Mouse (Mus musculus) kidney, embryonic 14.5 days (tissue): Measurements from ENCODE around the gene Exosc5. TPM values are rescaled to one million over a fixed set of nuclear protein-coding genes. Genes with fewer than 3 reads are reported as not detected.

Experiments
- ATAC-seq: fragments of 200-750 bp; cut with Nextera tagmentation; 2 replicates; pipeline ENCODE4 v1.8.0; 2017; ENCODE audit warnings: moderate number of reproducible peaks, mild to moderate bottlenecking, moderate TSS enrichment, moderate library complexity; ENCODE audit not compliant: low FRiP score, low TSS enrichment
- H3K27ac ChIP-seq: fragments of 300-500 bp; sonication (generic); 2 replicates; pipeline ENCODE4 v1.5.1; 2014; ENCODE audit warnings: low read depth, mild to moderate bottlenecking, low read length, moderate library complexity, mixed read lengths
- H3K27me3 ChIP-seq: fragments of 300-500 bp; sonication (generic); 2 replicates; pipeline ENCODE4 v1.6.1; 2014; ENCODE audit warnings: mild to moderate bottlenecking, low read length; ENCODE audit not compliant: control insufficient read depth, insufficient read depth
- H3K36me3 ChIP-seq: fragments of 300-500 bp; sonication (generic); 2 replicates; pipeline ENCODE4 v1.6.1; 2014; ENCODE audit warnings: low read length, mixed read lengths; ENCODE audit not compliant: control insufficient read depth, insufficient read depth
- H3K4me1 ChIP-seq: fragments of 300-500 bp; sonication (generic); 2 replicates; pipeline ENCODE4 v1.6.1; 2014; ENCODE audit warnings: low read length, mixed read lengths; ENCODE audit not compliant: control insufficient read depth, insufficient read depth
- H3K4me2 ChIP-seq: fragments of 300-500 bp; sonication (generic); replicated peaks from 2 replicates; pipeline ENCODE4 v1.6.1; 2014; ENCODE audit warnings: low read depth, mild to moderate bottlenecking, low read length
- H3K4me3 ChIP-seq: fragments of 300-500 bp; sonication (generic); 2 replicates; pipeline ENCODE4 v1.5.1; 2014; ENCODE audit warnings: mild to moderate bottlenecking, low read length
- H3K9ac ChIP-seq: fragments of 300-500 bp; sonication (generic); 2 replicates; pipeline ENCODE4 v1.6.1; 2014; ENCODE audit warnings: low read depth, mild to moderate bottlenecking, low read length, moderate library complexity
- H3K9me3 ChIP-seq: fragments of 300-500 bp; sonication (generic); 2 replicates; pipeline ENCODE4 v1.6.1; 2016; ENCODE audit warnings: low read length; ENCODE audit not compliant: control insufficient read depth
- whole genome bisulfite sequencing: fragments of 180-500 bp; shearing (Covaris S2); extraction: QIAGEN DNeasy Blood & Tissue Kit; methylation state at CpG from one replicate; pipeline ENCODE4 v1.1.7; 2014; 5-methylcytosine and 5-hydroxymethylcytosine counted together
- polyA plus RNA-seq: library from polyadenylated mRNA; unstranded; fragments of >200 nt; fragmentation: Nextera tagmentation; extraction: Ambion mirVana; gene quantifications from 2 replicates; pipeline ENCODE4 v1.2.1, GENCODE M21; 2014

Gene Exosc5
- polyA plus RNA-seq, 1 experiment from 2014 or later = 93.5 TPM

GRCm38 (mm10) chr7:25628323-25628620 lies 30.7 kb upstream of the Exosc5 start:
- Histone ChIP-seq H3K36me3 (peaks cover 52% of the 10 kb centered on the region), H3K4me1 (peaks cover 20% of the 10 kb centered on the region; the same call in 1 of the 2 replicates), H3K27me3 (no peaks in the 10 kb centered on the region), H3K9me3 (no peaks in the 10 kb centered on the region), H3K9ac (peak overlapping the region; percentile 64; the same call in 1 of the 2 replicates), H3K4me3 (peak overlapping the region; percentile 43), H3K4me2 (peak overlapping the region; percentile 70), H3K27ac (peak overlapping the region; percentile 59; the same call in 1 of the 2 replicates)
- 57% methylated on average over 8 of the region's 8 CpGs for WGBS
- ATAC-seq = no peak

DNA sequence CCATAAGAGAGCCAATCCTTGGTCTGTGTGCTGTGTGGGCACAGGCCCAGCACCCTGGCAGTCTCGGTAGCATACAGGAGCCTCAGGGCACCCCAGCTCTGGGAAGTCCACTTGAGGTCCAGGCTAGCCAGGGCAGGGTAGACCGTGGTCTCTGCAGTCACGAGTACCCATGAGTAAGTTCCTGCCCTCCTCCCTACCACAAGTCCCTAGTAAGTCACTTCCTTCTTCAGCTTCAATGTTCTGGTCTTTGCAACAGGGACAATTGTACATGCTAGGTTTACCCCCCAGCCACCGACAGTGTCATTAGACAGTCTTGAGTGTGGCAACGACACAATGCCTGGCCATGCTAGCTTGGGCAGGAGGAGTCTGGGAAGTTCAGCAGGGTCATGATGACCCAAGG lies 26.3 kb upstream of the Exosc5 start:
- no peak overlapping the region for H3K4me3 ChIP-seq
- ATAC-seq = no peak
- 0 out of 2 replicates have a peak, but pooled peaks cover 9% of the 10 kb centered on the region for H3K4me1 ChIP-seq
- H3K4me2 ChIP-seq = no peak overlapping the region
- H3K27ac ChIP-seq = no peak overlapping the region
- no peaks in the 10 kb centered on the region for H3K9me3 ChIP-seq
- H3K36me3 ChIP-seq = peaks cover 46% of the 10 kb centered on the region
- no peaks in the 10 kb centered on the region for H3K27me3 ChIP-seq
- WGBS = 92% methylated on average over 5 of the region's 5 CpGs
- H3K9ac ChIP-seq = no peak overlapping the region

- Histone ChIP-seq H3K9ac (no peak overlapping the region), H3K9me3 (no peaks in the 10 kb centered on the region), H3K4me1 (no peaks in the 10 kb centered on the region), H3K4me3 (no peak overlapping the region), H3K36me3 (peaks cover 33% of the 10 kb centered on the region), H3K27ac (no peak overlapping the region), H3K27me3 (no peaks in the 10 kb centered on the region), H3K4me2 (no peak overlapping the region)
- no peak for ATAC-seq
- WGBS = 69% methylated on average over 3 of the region's 3 CpGs
These were observed 22.6 kb upstream of the Exosc5 start for GRCm38 (mm10) chr7:25636373-25636772.

DNA sequence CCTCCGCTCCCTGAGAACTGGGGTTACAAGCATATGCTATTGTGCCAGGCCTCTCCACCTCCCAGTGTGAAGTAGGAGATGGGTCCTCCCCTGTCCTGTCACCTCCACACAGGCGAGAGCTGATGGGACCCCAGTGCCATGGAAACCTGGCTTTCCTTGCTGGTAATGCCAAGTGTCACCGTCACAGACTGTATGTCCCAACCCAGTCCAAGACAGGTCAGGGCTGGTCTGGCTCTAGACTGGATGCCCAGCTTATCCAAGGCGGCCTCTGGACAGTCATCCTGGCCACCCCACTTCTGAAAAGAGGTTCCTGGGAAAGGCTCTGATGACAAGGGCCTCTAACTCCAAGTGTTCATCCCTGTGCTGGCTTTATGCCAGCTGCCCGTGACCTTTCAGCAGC lies 21.9 kb upstream of the Exosc5 start:
- no peaks in the 10 kb centered on the region for H3K9me3 ChIP-seq
- no peak overlapping the region for H3K27ac ChIP-seq
- 90% methylated on average over 5 of the region's 5 CpGs for WGBS
- no peak overlapping the region for H3K4me2 ChIP-seq
- H3K4me3 ChIP-seq = no peak overlapping the region
- H3K27me3 ChIP-seq = no peaks in the 10 kb centered on the region
- H3K36me3 ChIP-seq = peaks cover 29% of the 10 kb centered on the region; the same call in 1 of the 2 replicates
- no peaks in the 10 kb centered on the region for H3K4me1 ChIP-seq
- H3K9ac ChIP-seq = no peak overlapping the region
- peak; percentile 18; the same call in 1 of the 2 replicates for ATAC-seq

DNA sequence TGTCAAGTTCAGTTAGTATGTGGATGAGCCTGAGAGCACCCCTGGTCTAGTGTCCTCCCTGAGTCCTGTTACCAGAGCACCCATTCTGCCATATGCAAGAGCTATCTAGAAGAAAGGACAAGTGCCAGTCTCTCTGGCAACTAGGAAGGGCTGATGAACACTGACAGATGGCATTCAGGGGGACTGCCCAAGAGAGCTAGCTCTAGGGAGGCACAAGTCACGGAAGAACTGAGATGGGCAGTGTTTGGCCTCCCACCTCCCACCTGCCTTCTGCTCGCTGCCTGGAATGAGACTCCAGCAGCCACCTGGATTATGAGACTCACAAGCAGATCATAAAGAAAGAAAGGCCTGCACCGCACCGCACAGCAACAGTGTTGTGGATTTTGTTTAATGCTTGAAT lies 19.2 kb upstream of the Exosc5 start:
- no peak overlapping the region for H3K4me3 ChIP-seq
- no peaks in the 10 kb centered on the region for H3K4me1 ChIP-seq
- H3K36me3 ChIP-seq = peaks cover 17% of the 10 kb centered on the region; the same call in 1 of the 2 replicates
- no peak overlapping the region for H3K4me2 ChIP-seq
- 0 out of 2 replicates have a peak overlapping the region, but pooled peaks have one; percentile 4 for H3K9ac ChIP-seq
- no peaks in the 10 kb centered on the region for H3K27me3 ChIP-seq
- WGBS = 93% methylated on average over 4 of the region's 4 CpGs
- ATAC-seq = no peak
- no peak overlapping the region for H3K27ac ChIP-seq
- H3K9me3 ChIP-seq = no peaks in the 10 kb centered on the region

DNA sequence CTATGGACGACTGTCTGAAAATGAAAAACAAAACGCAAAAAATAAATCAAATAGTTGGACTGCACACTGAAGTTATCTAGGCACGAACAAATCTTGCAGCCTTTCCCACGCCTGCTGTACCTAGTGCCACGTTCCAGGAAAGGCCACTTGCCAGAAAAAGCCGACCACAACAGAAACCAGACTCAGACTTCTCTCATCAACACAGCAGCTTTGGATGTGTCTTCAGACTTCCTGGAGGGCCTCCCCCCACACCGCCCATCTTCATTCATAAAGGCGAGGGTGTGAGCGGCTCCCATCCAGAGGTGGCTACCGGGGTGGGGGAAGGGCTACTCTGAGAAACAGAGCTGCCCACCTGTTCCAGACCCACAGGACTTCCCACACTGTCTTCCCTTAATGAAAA lies 14.8 kb upstream of the Exosc5 start:
- no peak overlapping the region for H3K4me3 ChIP-seq
- H3K27me3 ChIP-seq = no peaks in the 10 kb centered on the region
- H3K4me1 ChIP-seq = no peaks in the 10 kb centered on the region
- H3K36me3 ChIP-seq = peaks cover 3% of the 10 kb centered on the region; the same call in 1 of the 2 replicates
- ATAC-seq = no peak
- H3K9ac ChIP-seq = no peak overlapping the region
- H3K4me2 ChIP-seq = no peak overlapping the region
- 77% methylated on average over 10 of the region's 10 CpGs for WGBS
- H3K27ac ChIP-seq = no peak overlapping the region
- no peaks in the 10 kb centered on the region for H3K9me3 ChIP-seq

GRCm38 (mm10) chr7:25644631-25645030 lies 14.3 kb upstream of the Exosc5 start:
- Histone ChIP-seq H3K4me2 (no peak overlapping the region), H3K27me3 (no peaks in the 10 kb centered on the region), H3K9ac (peak overlapping the region; percentile 9; the same call in 1 of the 2 replicates), H3K9me3 (no peaks in the 10 kb centered on the region), H3K4me3 (no peak overlapping the region), H3K36me3 (peaks cover 3% of the 10 kb centered on the region; the same call in 1 of the 2 replicates), H3K27ac (no peak overlapping the region), H3K4me1 (no peaks in the 10 kb centered on the region)
- 25% methylated on average over 4 of the region's 4 CpGs for WGBS
- no peak for ATAC-seq

DNA sequence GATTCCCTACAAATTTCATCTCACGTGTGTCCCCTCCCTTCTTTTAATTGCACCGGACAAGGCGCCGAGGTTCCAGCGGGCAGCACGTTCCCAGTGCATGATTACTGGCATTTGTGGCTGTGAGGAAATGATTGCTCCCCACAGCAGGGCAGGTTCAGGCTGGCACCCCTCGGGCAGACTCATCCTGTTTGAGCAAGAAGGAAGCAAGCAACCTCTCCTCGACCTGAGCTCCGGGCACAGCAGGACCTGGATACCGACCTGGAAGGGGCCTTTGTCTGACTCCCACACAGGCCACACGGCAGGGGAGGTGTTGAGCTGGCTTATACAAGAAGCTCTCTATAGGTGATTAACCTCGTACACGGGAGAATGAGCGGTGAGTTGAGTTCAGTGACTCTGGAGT lies 13.9 kb upstream of the Exosc5 start:
- Histone ChIP-seq H3K27ac (no peak overlapping the region), H3K4me2 (no peak overlapping the region), H3K27me3 (no peaks in the 10 kb centered on the region), H3K9ac (peak overlapping the region; percentile 9; the same call in 1 of the 2 replicates), H3K9me3 (no peaks in the 10 kb centered on the region), H3K4me1 (no peaks in the 10 kb centered on the region), H3K4me3 (no peak overlapping the region), H3K36me3 (peaks cover 3% of the 10 kb centered on the region; the same call in 1 of the 2 replicates)
- 0 out of 2 replicates have a peak, but pooled peaks have one; percentile 33 for ATAC-seq
- WGBS = 38% methylated on average over 14 of the region's 14 CpGs

- Histone ChIP-seq H3K4me1 (no peaks in the 10 kb centered on the region), H3K36me3 (no peaks in the 10 kb centered on the region; the same call in 1 of the 2 replicates), H3K27ac (no peak overlapping the region), H3K9me3 (no peaks in the 10 kb centered on the region), H3K9ac (no peak overlapping the region), H3K4me2 (no peak overlapping the region), H3K27me3 (no peaks in the 10 kb centered on the region), H3K4me3 (no peak overlapping the region)
- 64% methylated on average over 5 of the region's 5 CpGs for WGBS
- no peak for ATAC-seq
These were observed 11.3 kb upstream of the Exosc5 start for GRCm38 (mm10) chr7:25647574-25648123.
